Mouse (Mus musculus) embryonic facial prominence, embryonic 11.5 days (tissue): ENCODE data around the gene Klk1b5. TPM values are rescaled to one million over a fixed set of nuclear protein-coding genes. Genes with fewer than 3 reads are reported as not detected.
"Not testable (repeated sequence)": the region's sequence is repeated elsewhere in the genome, so short reads cannot be mapped to it uniquely, and the experiment has no call there.

ENCODE experiments used
- ATAC-seq: fragments of 200-750 bp; cut with Nextera tagmentation; replicated peaks from 2 replicates; pipeline ENCODE4 v1.8.0; 2017; ENCODE audit warnings: low read depth; ENCODE audit not compliant: insufficient number of reproducible peaks, low FRiP score, low TSS enrichment
- DNase-seq: peaks from one replicate; pipeline ENCODE4 v3.0.0-alpha.2; 2015; ENCODE audit warnings: low spot score
- H3K27ac ChIP-seq: fragments of 300-500 bp; sonication (generic); replicated peaks from 2 replicates; pipeline ENCODE4 v1.5.1; 2014; ENCODE audit warnings: mild to moderate bottlenecking, low read depth, low read length, control low read depth
- H3K27me3 ChIP-seq: fragments of 300-500 bp; sonication (generic); 2 replicates; pipeline ENCODE4 v1.6.1; 2014; ENCODE audit warnings: mild to moderate bottlenecking, low read length, moderate library complexity, mixed read lengths; ENCODE audit not compliant: control insufficient read depth, insufficient read depth
- H3K36me3 ChIP-seq: fragments of 300-500 bp; sonication (generic); replicated peaks from 2 replicates; pipeline ENCODE4 v1.6.1; 2014; ENCODE audit warnings: low read depth, mild to moderate bottlenecking, low read length, moderate library complexity, mixed read lengths; ENCODE audit not compliant: control insufficient read depth, insufficient read depth
- H3K4me1 ChIP-seq: fragments of 300-500 bp; sonication (generic); 2 replicates; pipeline ENCODE4 v1.6.1; 2014; ENCODE audit warnings: low read length, mixed read lengths; ENCODE audit not compliant: control insufficient read depth, insufficient read depth
- H3K4me2 ChIP-seq: fragments of 300-500 bp; sonication (generic); 2 replicates; pipeline ENCODE4 v1.6.1; 2014; ENCODE audit warnings: low read depth, mild to moderate bottlenecking, control low read depth, low read length, moderate library complexity
- H3K4me3 ChIP-seq: fragments of 300-500 bp; sonication (generic); 2 replicates; pipeline ENCODE4 v1.5.1; 2014; ENCODE audit warnings: low read depth, low read length, control low read depth
- H3K9ac ChIP-seq: fragments of 300-500 bp; sonication (generic); replicated peaks from 2 replicates; pipeline ENCODE4 v1.6.1; 2014; ENCODE audit warnings: mild to moderate bottlenecking, control low read depth, low read length
- H3K9me3 ChIP-seq: fragments of 300-500 bp; sonication (generic); replicated peaks from 2 replicates; pipeline ENCODE4 v1.6.1; 2016; ENCODE audit warnings: mild to moderate bottlenecking, low read length, inconsistent platforms, mixed read lengths; ENCODE audit not compliant: control insufficient read depth
- WGBS: fragments of 180-500 bp; shearing (Covaris S2); extraction: QIAGEN DNeasy Blood & Tissue Kit; methylation state at CpG from one replicate; pipeline ENCODE4 v1.1.7; 2014; 5-methylcytosine and 5-hydroxymethylcytosine counted together
- polyA plus RNA-seq: library from polyadenylated mRNA; unstranded; fragments of >200 nt; fragmentation: Nextera tagmentation; extraction: Ambion mirVana; gene quantifications from 2 replicates; pipeline ENCODE4 v1.2.1, GENCODE M21; 2014

The Klk1b5 gene
- polyA plus RNA-seq = not detected in 2 replicates

DNA sequence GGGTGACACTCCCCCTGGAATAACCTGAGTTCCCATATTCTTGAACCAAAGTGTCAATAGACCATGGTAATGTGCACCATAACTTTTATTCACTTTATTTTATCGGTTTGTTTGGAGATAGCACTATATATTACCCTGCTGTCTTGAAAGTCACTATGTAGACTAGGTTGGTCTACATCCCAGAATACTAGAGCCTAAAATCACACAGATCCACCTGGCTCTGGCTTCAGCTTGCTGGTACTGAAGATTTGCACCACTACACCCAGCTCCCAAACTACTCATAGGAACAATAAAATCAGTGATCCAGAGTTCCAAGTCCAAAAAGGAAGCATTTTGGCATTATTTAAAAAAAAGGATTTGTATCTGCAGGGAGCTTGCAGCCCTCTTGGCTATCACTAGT is at the start of gene Klk1b5:
Klk1b5 (plus strand) TSS at position 301 of the 400 bp plus-strand sequence.
- Histone ChIP-seq H3K27me3 (no peaks in the 10 kb centered on the region), H3K9ac (no peak within 1 kb of the TSS), H3K27ac (no peak within 1 kb of the TSS), H3K4me3 (no peak within 1 kb of the TSS), H3K36me3 (no peaks in the 10 kb centered on the region), H3K4me2 (no peak within 1 kb of the TSS), H3K9me3 (no peaks in the 10 kb centered on the region), H3K4me1 (no peaks in the 10 kb centered on the region)
- DNase-seq = no peak
- WGBS = 81% methylated on average over 1 of the region's 1 CpGs
- ATAC-seq = no peak

DNA sequence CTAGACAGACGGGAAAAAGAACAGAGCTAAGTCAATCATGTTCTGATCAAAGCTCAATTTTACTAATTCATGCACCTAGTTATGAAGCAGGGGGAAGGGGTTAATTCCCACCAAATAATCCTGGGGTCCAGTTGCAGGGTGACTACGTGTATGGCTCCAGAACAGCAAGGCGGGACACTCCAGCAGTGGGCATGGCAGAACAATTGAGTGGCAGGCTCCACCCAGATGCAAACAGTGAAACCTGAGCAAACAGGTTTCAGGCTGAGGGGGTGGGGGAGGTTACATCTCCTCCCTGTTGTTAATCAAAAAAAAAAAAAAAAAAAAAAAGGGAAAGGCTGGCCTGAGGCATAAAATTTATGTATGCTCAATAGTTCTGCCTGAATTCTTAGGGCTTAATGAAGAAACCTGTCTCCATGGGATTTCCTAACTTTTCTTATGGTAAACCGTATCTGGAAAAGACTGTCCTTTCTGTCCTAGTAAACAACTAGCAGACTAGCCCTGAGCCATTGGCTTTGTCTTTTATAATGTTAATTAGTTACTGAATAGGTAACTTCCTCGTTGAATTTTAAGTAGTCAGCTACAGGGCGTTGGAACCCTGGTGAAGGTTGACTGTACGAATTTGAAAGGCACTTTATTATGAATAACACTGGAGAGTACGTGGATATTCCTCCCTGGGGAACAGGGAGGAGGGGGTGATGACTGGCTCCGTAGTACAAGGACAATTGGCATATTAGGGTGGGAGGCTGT is 36.3 kb upstream of the Klk1b5 start:
- ATAC-seq = no peak
- WGBS = 69% methylated on average over 9 of the region's 9 CpGs
- H3K9me3 ChIP-seq = no peaks in the 10 kb centered on the region

DNA sequence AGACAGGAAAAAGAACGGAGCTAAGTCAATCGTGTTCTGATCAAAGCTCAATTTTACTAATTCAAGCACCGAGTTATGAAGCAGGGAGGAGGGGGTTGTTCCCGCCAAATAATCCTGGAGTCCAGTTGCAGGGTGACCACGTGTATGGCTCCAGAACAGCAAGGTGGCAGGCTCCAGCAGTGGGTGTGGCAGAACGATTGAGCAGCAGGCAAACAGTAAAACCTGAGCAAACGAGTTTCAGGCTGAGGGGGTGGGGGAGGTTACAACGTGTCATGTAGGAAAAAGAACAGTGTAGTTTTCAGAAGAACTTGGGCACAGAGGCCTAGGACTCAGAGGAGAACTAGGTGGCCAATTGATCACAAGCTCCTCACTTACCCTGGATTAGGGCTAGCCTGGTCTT is 29.2 kb upstream of the Klk1b5 start:
- WGBS = 74% methylated on average over 8 of the region's 8 CpGs

More for the DNA sequence above, 36.3 kb upstream of the Klk1b5 start:
- no peaks in the 10 kb centered on the region for H3K27me3 ChIP-seq
- no peak overlapping the region for H3K4me2 ChIP-seq
- no peaks in the 10 kb centered on the region for H3K36me3 ChIP-seq
- H3K4me1 ChIP-seq = no peaks in the 10 kb centered on the region
- H3K9ac ChIP-seq = no peak overlapping the region
- no peak overlapping the region for H3K27ac ChIP-seq
- no peak overlapping the region for H3K4me3 ChIP-seq
- DNase-seq = no peak

DNA sequence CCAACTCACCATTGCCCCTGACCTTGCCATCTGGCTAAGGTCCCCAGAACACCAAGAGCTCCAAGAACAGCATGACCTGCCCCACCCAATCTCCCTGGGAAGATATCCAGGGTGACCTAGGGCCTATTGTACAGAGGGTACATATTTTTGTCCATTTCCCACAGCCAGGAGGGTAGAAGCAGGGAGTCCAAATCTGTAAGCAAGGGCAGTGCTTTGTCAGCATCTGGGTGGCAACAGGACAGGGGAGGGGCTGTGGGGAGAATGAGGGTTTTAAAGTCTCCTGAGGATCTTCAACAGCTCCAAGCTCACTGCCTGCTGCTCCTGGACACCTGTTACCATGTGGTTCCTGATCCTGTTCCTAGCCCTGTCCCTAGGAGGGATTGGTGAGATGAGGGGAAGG is 27.8 kb upstream of the Klk1b5 start, which contains the start of gene Klk1b24:
Klk1b24 (plus strand) TSS at position 301 of the 400 bp plus-strand sequence.
- not testable (repeated sequence) for H3K36me3 ChIP-seq, DNase-seq, H3K4me2 ChIP-seq, H3K4me1 ChIP-seq, H3K27me3 ChIP-seq, H3K27ac ChIP-seq, H3K4me3 ChIP-seq, H3K9me3 ChIP-seq, H3K9ac ChIP-seq, ATAC-seq

More for the DNA sequence above, 29.2 kb upstream of the Klk1b5 start:
- H3K27ac ChIP-seq, H3K9me3 ChIP-seq, H3K36me3 ChIP-seq, H3K4me1 ChIP-seq, H3K9ac ChIP-seq, H3K4me3 ChIP-seq, H3K4me2 ChIP-seq, ATAC-seq, DNase-seq, H3K27me3 ChIP-seq: not testable (repeated sequence)

DNA sequence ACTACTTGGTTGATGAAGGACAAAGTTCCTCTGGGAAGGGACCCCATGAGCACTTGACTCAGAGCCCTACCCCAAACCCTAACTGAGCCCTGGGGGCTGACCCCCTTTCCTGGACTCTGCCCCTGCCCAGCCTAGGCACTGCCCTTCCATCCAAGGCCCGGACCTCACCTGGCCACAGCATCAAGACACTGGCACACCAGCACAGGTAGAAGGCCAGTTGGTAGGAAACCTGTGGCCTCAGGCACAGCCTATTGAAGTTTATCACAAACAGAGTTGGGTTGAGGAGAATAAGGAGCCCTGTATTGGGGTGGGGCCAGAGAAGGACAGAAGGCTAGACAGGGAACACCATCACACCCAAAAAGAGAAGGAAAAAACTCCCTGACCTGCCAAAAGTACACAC is 22.3 kb upstream of the Klk1b5 start:
- not testable (repeated sequence) for H3K4me1 ChIP-seq, H3K36me3 ChIP-seq, H3K27me3 ChIP-seq, H3K4me3 ChIP-seq, H3K9ac ChIP-seq, DNase-seq, ATAC-seq, H3K4me2 ChIP-seq, H3K27ac ChIP-seq, H3K9me3 ChIP-seq
- WGBS = 100% methylated on average over 1 of the region's 1 CpGs

DNA sequence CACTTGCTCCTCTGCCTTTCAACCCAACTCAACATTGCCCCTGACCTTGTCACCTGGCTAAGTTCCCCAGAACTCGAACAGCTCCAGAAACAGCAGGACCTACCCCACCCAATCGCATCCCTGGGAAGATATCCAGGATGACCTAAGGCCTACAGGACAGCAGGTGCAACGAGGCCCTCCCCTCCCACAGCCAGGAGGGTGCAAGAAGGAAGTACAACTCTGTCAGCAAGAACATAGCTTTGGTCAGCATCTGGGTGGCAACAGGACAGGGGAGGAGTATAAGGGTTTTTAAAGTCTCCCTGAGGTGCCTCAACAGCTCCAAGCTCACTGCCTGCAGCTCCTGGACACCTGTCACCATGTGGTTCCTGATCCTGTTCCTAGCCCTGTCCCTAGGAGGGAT is 17.9 kb upstream of the Klk1b5 start, which contains the start of gene Klk1b3:
Klk1b3 (plus strand) TSS at position 301 of the 400 bp plus-strand sequence.
- WGBS = 63% methylated on average over 3 of the region's 3 CpGs
- no peak for ATAC-seq

DNA sequence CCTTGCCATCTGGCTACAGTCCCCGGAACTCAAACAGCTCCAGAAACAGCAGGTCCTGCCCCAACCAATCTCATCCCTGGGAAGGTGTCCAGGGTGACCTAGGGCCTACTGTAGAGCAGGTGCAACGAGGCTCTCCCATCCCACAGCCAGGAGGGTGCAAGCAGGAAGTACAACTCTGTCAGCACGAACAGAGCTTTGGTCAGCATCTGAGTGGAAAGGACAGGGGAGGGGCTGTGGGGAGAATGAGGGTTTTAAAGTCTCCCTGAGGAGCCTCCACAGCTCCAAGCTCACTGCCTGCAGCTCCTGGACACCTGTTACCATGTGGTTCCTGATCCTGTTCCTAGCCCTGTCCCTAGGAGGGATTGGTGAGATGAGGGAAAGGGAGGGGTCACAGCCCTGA is 8.6 kb upstream of the Klk1b5 start, which contains the start of gene Klk1b4:
Klk1b4 (plus strand) TSS at position 301 of the 400 bp plus-strand sequence.
- H3K36me3 ChIP-seq, ATAC-seq, H3K4me2 ChIP-seq, H3K4me1 ChIP-seq, H3K9me3 ChIP-seq, DNase-seq, H3K27me3 ChIP-seq, H3K27ac ChIP-seq, H3K4me3 ChIP-seq, H3K9ac ChIP-seq: not testable (repeated sequence)
- 63% methylated on average over 3 of the region's 3 CpGs for WGBS

More for the DNA sequence above, 17.9 kb upstream of the Klk1b5 start, which contains the start of gene Klk1b3:
- Histone ChIP-seq H3K36me3 (no peaks in the 10 kb centered on the region), H3K4me3 (no peak within 1 kb of the TSS), H3K4me2 (no peak within 1 kb of the TSS), H3K9me3 (no peaks in the 10 kb centered on the region), H3K27me3 (no peaks in the 10 kb centered on the region), H3K9ac (no peak within 1 kb of the TSS), H3K4me1 (no peaks in the 10 kb centered on the region), H3K27ac (no peak within 1 kb of the TSS)
- no peak for DNase-seq

DNA sequence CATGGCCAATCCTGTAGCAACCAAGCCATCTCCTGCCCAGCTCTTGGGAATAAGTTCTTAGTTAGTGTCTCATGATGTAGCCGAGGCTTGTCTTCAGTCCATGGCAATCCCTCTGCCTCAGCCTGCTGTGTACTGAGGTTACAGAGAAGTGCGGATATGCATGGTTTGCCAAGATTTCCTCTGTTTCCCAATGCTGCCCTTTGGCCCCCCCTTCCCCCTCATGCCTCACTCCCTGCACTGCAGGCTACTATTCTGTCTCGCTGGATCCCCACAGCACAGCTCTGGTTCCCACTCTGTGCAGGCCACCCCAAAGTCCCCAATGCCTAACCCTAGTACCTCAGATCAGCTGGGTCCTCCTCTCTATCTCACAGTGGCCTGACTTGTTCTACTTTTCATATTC is 7.4 kb upstream of the Klk1b5 start:
- Histone ChIP-seq H3K36me3 (no peaks in the 10 kb centered on the region), H3K4me3 (no peak overlapping the region), H3K4me1 (no peaks in the 10 kb centered on the region), H3K9me3 (no peaks in the 10 kb centered on the region), H3K27me3 (no peaks in the 10 kb centered on the region), H3K4me2 (no peak overlapping the region), H3K9ac (no peak overlapping the region), H3K27ac (no peak overlapping the region)
- no peak for DNase-seq
- ATAC-seq = no peak
- WGBS = 83% methylated on average over 3 of the region's 3 CpGs
